Mouse (Mus musculus) Muller cell, postnatal 12 days (primary cell): ENCODE measurements at regions not wholly inside any gene's neighbourhood (a gene's known extent, or its start where the extent isn't known, plus 50 kb on each side); places are given as distances from the start of the nearest gene placed in this dataset.
A peak's percentile ranks its signal among the peaks of the same experiment; 100 is the strongest.

Source experiments
- DNase-seq: peaks from one replicate; pipeline ENCODE4 v3.0.0-alpha.2; 2015; ENCODE audit errors: inconsistent ontology term

DNA sequence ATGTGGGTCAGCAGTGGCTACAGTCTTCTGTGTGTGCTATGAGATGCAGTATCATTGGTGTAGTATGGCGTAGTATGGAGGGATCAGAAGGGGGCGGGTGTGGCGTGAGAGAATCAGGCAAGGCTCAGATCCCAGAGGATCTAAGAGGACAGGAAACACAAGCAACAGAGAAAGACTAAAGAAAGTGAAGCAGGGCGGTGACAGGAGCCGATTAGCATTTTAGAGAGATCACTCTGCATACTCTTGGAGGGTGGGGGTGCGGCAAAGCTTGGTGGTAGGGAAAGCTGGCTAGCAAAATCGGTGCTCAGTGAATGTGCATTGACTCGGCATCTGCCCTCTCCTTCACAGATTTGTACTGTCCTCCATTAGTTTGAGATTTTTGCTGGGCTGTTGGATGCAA lies 93.1 kb upstream of the Mphosph6 start:
- DNase-seq, result no peak

DNA sequence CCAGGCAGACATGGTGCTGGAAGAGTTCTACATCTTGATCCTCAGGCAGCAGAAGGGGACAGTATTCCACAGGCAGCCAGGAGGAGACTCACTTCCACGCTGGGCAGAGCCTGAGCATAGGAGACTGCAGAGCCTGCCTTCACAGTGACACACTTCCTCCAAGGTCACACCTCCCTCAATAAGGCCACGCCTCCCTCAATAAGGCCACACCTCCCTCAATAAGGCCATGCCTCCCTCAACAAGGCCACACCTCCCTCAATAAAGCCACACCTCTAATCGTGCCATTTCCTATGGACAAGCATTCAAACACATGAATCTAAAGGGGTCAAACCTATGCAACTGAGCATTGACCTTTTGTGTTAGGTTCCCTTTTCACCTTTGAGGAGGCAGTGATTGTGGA lies 88.5 kb upstream of the Mphosph6 start:
- DNase-seq, result no peak

DNA sequence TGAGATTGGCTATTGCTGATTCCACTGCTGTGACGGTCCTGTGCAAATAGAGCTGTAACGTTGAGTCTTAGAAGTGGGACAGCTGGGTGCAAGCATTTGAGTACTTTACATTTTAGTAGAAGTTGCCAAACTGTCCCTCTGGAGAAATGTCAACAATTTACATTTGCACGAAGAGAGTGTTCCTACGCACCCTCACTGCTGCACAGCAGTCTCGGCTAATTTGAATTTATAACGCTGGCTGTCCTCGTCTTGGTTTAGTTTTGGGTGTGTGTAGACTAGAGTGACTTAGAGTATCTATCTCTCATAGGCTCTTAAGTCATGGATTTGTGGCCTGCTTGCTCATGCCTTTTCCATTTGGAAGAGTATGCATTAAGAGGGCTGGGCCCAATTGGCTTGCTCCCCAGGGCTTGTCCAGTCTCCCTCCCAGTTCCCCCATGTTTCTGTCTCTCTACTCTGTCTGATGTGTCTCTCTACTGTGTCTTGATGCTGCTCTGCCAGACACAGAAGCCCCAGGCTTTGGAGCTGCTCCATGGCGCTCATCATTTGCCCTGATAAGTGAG lies 79.8 kb upstream of the Mphosph6 start:
- no peak for DNase-seq

DNA sequence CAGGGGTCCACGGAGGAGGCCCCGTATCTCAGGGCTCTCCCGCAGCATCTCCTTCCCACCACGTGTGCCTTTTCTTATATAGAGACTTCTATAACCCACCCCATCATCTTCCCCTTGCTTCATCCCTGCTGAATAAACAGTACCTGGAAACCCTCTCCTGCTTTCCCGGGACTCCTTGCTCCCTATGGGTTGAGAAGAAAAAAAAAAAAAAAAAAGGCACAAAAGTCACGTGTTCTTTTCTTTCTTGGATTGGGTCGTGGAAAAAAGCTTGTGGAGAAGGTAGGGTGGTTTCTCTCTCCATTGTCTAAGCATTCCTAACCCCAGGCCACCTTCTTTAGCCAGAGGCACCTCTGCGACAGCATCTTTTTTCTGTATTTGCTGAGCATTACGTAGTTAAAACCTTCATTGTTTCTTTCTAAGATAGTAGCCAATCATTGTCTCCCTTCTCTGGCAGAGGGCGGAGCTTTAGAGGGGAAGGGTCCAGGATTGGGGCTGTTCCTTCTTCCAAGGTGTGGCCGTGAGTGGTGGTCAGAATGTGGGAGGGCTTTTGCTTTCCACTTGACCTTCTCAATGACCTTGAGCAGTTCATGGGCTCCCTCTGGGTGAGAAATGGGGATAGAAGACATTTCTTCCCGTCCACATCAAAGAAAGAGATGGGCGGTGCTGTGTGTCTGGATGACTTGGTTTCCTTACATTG lies 78.7 kb upstream of the Mphosph6 start:
- DNase-seq, result no peak

DNA sequence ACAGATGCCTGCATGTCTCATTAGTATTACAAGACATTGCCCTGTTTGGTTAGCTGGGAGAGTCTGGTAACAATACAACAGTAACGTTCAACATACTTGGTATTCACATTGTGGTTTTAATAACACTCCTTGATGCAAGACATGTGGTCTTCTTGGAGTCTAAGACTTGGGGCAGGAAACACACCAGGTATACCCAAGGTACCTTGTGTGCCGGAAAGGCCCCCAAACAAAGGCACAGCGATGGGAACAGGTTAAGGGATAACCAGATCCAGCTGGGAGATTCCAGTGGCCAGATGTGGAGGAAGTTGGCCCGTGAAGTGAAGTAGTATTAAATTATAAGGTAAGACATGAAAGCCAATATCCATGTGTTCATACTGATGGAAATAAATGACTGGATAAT lies 71.9 kb upstream of the Mphosph6 start:
- no peak for DNase-seq

DNA sequence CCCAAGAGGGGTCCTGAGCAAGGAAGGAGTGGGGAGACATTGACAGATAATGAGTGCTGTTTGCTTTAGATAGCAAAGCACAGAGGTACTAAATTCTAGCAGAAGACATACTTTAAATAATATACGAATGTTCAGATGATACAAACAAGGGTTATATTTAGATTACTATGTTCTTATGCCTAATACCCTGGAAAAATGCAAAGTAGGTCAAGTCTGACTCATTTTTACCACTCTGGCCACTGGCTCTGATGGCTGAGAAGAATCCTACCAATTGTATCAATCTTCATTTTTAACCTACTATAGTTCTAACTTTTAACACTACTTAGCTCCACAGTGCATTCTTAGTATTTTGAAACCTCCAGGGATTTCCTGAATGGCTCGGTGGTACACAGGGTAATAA lies 65.4 kb upstream of the Mphosph6 start:
- DNase-seq, result peak; percentile 31

DNA sequence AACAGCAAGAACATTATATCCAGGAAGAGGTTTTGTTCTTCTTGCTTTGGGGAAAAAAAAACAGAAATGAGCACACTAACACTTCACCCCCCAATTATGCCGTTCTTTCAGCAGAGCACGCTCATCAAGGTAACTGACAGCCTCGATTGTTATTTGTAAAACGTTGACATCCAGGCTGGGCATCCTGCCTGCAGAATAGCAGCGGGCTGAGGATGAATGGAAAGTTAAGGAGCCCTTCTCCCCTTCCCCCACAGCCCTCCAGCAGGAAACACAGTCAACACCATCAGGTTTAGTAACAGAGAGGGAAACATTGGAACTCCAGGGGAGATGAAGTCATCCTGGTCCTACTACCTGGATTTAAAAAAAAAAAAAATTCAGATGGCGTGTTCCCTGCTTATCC lies 63.3 kb upstream of the Mphosph6 start:
- peak; percentile 39 for DNase-seq

DNA sequence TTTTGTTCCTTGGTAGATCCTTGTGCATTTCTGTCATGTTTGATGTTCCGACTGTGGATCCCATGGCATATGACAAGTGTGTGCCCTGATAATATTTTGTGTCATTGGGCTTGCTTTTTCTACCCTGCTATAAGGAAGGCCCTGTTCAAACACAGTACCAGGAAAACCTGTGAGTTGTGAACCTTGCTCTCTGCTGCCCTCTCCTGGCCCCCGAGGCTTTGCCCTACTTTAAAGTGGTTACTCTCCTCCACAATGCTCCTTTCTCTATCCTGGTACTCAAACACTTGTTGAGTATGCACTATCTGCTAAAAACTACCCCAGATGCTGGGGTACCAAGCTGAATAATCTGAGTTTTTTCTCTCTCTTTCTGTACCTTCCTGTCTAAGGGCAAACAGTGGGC lies 62.1 kb upstream of the Mphosph6 start:
- peak; percentile 41 for DNase-seq

DNA sequence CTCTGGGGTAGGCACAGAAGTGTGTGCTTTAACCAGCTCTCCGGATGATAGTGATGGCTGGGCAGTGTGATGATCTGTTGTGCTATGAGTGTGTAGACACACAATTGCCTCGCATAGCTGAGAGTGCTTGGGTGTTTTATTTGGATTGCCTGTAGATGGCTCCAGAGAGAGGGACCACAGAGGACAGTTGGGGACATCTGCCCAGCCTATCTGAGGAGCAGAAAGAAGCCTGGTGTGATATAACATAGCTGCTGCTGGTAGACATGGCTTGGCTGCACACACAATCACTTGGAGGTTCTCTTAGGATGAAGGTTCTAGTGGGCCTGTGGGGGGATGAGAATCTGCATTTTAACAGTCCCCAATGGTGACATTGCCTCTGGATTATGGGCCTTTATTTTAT lies 60.6 kb upstream of the Mphosph6 start:
- DNase-seq, result no peak

DNA sequence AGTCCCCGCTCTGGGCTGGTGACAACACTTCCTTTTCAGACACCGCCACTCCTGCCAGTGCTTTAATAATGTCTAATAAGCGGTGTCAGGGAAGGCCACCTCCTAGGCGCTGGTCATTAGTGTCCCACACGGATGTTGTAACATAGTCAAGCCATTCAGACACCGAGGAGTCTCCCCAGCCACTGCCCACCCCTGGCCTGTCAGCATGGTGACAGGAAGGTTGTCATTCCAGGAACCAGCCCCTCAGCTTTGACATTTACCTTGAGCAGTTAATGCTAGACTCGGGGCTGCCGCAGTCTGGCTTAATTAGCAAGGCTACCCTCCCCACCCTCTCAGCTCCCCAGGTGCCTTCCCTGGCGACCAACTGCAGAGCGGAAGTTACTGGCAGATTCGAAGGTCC lies 58.0 kb upstream of the Mphosph6 start:
- DNase-seq, result peak; percentile 36

DNA sequence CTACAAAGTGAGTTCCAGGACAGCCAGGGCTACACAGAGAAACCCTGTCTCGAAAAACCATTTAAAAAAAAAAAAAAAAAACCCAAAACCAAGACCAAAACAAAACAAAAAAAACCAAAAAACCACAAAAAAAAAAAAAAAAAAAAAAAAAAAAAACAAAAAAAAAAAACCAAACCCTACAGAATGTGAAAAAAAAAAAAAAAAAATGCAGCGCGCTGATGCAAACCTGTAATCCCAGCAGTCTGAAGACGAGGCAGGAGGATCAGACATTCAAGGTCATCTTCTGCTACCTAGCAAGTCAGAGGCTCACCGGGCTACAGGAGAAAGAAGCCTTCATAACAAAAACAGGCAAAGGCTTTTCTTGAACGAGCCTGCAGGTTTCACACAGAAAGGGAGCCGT lies 57.4 kb upstream of the Mphosph6 start:
- no peak for DNase-seq

DNA sequence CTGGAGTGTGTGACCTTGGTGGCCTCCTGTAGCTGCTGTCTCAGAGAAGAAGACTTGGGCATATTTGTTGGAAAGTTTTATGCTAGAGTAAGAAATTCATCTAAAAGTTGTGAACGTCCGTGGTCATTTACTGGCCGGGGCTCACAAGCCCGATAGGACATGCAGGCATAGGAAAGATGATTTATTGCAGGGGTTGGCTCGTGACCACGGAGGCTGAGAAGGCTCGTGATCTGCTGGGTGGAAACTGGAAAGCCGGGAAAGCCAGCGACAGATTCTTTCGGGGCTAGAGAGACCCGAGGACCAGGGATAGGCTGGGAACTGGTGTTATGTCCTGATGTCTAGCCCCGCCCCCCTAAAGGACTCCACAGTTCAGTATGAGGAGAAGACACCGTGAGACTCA lies 54.4 kb upstream of the Mphosph6 start:
- no peak for DNase-seq

DNA sequence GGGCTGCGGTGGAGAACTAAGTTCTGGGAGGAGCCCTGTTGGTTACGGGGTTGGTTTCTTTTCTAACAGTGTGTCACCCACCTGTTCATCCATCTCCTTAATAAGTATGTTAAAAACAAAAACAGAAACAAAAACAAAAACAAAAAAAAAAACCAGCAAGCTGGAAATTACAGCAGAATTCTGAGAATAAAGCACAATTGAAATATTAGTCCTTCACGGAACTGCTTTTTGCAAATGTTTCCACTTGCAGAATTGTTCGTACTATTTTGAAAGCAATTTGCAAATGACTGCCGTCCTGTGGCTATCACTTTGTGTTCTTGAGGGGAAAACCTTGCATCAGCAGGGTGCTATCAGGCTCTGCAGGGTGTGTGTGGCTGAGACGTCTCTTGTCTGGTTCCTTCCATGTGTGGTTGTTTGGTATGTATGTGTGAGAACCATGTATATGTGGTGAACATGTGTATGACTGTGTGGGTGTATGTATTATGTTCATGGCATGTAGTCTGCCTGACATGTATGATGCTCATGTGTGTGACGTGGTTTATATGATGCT lies 53.3 kb upstream of the Mphosph6 start:
- no peak for DNase-seq

DNA sequence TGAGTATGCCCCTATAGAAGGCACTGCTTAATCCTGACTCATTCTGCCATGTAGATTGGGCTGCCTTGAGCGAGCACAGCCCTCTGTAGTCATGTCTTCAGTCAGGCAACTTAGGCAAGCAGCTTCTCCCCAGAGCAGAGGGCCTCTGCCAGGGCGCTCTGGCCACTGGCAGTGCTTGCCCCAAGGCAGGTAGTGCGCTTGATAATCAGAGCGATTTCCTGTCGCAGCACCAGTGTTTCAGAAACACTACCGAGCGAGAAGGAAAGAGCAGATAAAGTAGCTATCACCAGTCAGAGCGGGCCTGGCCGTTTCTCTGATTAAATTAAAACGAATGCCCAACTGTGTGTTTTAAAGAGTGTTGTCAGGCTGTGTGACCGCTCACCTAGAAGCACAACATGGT lies 52.6 kb upstream of the Mphosph6 start:
- DNase-seq, result no peak

DNA sequence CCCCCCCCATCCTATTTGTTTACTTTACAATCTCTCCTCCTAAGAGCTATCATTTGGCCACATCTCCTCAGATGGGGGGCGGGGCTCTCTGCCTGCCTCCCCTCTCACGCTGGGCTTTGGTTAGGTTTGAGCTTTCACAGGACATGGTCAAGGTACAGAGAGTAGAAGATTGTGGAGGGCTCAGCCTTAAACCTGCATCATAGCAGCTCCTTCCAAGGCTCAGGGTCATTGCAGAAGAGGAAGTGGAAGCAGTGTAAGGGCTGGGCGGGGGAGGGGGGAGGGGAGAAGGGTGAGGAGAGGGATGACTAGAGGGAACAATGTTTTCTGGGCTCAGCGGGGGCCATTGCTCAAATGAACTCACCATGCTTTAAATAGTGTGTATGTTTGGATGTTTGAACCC lies 51.7 kb upstream of the Mphosph6 start:
- DNase-seq, result no peak

DNA sequence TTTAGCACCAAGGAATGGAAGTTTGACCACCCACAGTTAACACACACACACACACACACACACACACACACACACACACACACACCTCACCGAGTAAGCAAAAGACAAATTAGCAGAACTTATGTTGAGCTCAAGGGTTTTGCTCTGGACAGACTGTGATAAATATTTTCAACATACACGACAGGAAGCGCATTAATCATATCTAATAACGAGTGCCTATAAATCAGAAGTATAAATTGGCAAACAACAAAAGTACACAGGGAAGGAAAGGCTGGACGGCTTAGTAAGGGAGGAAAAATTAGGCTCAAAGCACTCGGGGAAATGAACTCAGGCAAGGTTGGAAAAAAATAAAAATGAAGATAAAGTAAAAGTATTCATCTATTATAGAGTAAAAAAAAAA lies 50.8 kb upstream of the Mphosph6 start:
- DNase-seq, result no peak
